Mouse (Mus musculus) brain, embryonic 18.5 days (tissue): ENCODE results near the gene Chpt1.
A peak's percentile ranks its signal among the peaks of the same experiment; 100 is the strongest.
"Not testable (repeated sequence)": the region's sequence is repeated elsewhere in the genome, so short reads cannot be mapped to it uniquely, and the experiment has no call there.

Source experiments
- DNase-seq: peaks from one replicate; pipeline ENCODE4 v3.0.0-alpha.2; 2012; ENCODE audit warnings: low read depth, low spot score

The Chpt1 gene

DNA sequence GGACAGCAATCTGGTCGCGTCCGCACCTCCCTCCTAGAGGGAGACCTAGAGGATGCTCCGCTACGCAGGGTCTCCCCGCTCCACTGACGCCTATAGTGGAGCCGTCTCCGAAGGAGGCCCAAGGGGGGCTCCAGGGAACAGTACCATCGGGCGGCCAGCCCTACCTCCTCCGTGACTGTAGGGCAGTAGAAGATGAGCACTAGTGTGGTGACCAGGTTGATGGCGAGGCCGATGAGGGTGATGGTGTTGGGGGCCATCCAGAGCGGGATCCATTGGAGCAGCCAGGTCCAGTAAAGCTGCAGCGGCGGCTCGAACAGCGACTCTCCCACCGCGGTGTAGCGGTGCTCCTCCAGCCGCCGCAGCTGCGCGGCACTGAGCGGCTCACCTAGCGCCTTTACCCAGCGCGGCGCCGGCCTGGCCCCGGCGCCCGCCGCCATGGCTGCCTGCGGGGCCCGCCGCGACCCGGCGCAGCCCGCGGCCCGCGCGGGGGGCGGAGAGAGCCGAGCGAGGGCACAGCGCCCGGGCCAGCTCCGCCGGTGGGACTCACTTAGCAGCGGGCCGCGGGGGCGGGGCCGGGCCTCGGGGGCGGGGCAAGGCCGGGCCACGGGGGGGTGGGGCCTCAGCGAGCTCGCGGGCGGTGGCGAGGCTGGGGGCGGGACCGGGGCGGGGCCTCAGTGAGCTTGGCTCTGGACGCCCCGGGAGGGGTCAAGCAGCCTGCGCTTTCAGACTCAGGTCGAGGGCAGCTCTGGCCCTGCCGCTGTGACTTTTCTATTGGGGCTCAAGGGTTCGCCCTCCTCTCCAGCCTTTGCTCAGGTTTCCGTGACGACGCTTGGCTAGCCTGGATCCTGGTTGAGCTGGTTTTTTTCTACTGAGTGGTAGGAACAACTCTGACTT is at the start of gene Chpt1:
TSS of gene Chpt1 (minus strand) at position 653 of the 894 bp plus-strand sequence.
- DNase-seq, result peak; percentile 52

DNA sequence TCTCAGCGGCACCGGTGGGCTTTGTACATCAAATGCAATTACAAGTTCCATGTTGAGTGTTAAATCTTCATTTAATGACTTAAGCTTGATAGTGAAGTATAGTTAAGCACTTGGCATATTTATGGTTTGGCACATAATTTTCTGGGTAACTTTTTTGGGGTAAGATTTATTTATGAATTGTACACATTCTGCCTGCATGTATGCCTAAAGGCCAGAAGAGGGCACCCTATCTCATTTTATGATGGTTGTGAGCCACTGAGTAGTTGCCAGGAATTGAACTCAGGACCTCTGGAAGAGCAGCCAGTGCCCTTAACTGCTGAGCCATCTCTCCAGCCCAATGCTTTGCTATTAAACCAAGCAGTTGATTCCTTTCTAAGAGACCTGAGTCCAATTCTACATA is 48.9 kb upstream of the Chpt1 start:
- DNase-seq, result no peak

DNA sequence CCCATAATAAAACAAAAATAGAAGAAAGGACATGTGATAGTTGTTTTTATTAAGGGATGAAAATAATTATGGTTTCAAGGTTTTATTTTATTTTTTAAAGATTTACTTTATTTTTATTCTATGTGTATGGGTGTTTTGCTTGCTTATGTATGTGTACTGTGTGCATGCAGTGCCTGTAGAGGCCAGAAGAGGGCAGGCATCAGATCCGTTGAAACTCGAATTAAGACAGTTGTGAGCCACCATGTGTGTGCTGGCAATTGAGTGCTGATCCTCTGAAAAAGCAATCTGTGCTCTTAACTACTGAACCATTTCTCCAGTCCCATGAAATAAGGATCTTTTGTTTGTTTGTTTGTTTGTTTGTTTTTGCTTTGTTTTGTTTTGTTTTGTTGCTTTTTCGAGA is 46.4 kb upstream of the Chpt1 start:
- DNase-seq, result no peak

DNA sequence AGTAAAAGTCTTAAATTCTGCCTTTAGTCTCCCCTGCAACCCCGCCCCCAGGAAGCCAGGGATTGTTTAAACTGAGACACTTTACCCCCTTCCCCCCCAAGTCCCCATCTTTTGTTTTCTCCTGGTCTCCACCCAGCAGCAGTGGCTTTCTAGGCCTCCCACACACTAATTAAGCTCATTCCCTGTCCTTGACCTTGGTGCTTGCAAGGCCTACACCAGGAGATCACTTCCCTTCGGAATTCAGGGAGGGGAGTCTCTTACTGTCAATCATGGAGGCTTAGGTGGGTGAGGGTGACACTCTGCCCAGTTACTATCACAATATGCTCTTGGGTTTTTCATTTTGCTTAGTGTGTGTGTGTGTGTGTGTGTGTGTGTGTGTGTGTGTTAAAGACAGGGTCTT is 43.8 kb upstream of the Chpt1 start:
- no peak for DNase-seq

DNA sequence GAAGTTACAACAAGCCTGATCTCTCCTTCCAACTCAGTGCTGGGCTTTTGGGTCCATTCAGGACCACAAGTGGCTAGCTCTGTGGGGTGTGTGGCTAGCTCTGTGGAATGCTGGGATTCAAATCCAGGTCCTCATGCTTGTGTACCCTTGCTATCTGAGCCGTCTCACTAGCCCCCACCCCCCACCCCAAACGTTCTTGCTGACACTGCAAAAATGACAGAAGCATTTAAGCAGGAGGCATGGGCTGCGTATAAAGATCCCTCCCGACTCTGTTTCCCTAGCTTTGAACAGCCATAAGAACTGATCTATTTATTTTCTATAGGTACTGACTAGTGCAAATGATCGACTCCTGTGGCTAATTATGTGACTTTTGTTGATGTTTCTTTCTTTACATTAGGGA is 26.8 kb upstream of the Chpt1 start:
- no peak for DNase-seq

DNA sequence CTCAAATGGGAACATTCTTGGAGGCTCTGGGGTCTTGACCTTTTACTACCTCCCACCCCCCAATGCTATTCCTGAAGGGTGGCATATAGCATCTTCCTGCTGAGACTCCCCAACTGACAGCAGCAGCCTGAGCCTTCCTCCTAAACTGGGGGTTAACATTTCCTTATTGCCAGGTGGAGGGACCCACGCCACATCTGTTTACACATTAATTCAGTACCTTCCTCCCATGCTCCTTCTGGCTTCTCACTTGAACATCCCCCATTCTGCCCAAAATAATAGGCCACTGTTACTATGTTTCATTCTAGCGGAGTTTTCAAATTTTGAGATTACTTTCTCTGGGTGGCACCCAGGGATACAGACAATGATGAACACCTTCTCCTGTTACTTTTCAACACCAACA is 20.1 kb upstream of the Chpt1 start:
- DNase-seq, result no peak

DNA sequence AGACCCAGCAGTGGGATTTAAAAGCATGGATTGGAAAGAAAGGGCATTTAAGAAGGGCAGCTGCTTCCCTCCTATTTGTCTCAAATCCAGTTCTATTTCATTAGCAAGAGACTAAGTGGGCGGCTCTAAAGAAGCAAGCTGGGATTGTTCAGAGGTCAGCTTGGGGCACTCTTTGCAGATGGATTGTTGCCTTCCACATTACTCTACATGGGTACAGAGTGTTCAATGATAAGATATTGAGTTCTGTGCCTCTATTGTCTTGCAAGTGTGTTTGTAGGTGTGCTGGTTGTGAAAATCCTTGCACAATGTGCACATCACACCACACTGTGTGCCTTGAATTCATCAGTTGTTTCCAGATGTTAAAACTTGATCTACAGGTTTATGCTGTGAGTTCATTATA is 19.3 kb upstream of the Chpt1 start:
- DNase-seq, result no peak

DNA sequence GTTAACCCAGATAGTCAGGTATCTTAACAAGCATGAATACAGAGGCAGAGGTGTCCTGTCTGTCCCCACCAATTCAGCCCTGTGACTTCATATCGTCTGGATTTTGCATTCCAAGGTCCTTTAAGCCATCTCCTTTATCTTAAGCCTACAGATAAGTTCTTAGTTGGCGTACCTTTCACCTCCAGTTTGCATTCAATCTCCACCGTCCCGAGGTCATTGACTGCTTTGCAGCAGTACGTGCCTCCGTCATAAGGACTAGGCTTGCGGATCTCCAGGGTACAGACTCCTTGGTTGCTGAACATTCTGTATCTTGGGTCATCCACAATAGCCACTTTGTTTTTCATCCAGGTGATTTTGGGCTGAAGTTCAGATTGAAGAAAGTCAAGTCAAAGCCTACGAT is 18.9 kb upstream of the Chpt1 start:
- no peak for DNase-seq

DNA sequence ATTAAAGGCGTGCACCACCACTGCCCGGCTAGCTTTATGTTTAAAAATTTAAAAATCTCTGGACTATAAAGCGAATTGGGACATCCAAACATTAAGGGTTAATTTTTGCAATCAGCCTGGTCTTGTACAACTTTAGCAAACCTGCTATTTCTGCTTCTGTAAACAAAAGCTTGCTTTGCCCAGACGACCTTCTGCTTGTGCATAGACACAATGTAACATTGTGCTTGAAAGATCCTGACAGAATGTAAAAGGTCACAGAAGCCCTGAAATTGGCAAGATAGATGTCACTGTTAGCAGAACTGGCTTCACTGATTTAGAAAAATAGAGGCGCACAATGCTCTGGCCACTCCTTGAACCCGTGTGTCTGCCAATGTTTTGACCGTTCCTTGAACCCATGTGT is 11.2 kb upstream of the Chpt1 start:
- not testable (repeated sequence) for DNase-seq

DNA sequence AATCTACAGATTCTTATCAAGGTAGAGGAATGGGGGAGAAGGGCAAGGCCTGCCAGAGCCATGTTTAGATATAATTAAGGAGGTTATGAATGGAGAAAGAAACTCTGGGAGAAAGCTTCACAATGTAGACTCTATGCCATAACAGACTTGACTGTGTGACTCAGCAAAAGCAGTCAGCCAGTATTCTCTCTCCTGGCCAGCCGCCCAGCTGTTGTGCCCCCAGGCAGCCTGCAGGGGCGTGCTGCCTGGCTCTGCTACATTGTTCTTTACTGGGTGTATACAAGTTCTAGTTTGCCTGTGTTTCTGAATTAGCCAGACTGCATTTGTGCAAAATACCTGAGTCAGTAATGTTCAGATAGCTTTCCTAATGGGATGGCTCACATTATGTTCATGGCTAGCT is 10.6 kb upstream of the Chpt1 start:
- no peak for DNase-seq

DNA sequence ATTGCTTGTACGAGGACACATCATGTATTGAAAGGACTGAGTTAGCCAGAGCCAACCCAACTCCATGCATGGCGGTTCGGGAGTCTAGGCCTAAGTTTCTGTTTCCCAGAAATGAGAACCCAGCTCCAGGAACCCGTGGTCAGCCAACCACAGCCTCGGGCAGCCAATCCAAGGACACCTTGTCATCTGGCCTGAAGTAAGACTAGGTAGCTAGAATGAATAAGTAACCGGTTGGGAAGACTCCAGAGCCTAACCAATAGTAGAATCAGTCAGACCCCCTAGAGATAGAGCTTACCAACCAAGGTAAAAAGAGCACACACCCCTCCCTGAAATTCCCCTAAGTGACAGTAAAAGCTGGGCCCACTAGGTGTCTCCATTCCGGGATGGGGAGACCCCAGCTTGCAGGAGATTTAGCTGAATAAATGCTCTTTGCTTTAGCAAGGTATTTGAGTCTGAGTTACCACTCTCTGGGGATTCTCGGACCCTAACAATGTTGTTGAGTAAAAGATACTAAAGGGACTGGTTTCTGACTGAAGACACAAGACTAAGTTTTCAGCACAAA is 9.8 kb upstream of the Chpt1 start:
- DNase-seq, result no peak

DNA sequence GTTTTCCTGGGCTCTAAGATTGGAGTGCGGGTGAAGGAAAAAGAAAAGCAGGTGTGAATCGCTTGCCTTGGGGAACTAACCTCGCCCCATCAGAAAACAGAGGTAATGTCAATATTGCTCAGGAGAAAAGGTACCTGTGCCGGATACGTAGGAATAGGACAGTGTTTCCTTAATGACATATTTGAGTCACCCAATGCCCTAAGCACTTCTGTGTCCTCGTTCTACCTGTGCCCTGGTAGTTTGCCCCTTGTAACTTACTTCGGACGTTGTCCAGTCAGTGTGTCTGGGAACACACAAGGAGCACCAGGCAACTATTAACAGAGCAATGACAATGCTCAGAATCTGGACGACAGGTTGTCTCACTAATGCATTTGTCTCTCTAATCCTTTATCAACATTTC is 7.5 kb upstream of the Chpt1 start:
- DNase-seq, result no peak

DNA sequence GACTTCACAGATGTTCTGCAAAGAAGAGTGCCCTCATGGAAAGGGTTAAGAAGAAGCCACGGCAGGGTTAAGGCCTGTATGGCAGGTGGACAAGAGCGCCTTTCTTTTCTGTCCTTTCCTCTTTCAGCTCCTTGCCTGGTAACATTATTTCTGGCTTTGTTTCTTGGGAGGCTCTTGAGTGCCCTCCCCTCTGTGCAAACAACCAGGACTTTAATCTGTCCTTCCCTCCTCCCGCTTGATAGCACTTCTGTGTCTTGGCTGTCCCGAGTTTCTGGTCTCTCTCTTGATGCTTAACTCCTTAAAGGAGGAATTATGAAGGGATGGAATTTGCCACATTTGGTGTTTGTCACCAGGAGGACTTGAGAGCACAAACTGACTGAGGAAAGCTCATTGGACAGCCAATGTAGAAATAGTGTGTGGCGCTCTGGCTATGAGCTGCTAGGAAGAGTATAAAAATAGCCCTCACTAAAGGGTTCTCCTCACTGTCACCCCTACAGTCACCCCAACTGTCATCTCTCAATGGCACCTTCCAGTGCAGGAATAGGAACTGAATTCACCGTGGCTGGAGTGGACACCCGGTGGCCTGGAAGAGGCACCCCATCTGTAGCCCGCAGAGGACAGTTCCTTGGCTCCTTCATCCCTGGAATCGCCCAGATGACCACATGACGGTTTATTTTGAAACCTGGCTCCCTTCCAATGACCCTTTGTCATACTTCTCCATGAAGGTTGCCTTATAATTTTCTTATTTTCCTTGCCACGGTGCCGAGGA is 6.8 kb upstream of the Chpt1 start:
- no peak for DNase-seq

DNA sequence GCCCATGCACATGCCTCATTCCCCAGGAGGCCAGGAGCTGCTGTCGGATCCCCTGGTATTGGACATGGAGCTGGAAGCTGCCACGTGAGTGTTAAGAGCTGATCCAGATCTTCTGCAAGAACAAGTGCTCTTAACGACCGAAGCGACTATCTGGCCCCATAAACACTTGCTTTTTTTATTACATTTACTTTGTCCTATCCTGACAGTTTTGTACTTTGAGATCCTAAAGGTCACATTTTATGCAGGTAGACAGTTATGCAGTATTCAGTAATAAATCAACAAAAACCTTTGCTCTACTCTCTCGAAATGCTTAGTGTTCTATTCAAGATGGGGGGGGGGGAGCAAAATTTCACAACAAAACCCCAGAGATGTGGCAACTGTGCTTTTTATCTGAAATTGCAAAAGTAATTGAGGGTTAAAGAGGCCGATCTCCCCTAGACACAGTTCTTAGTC is 3.8 kb upstream of the Chpt1 start:
- DNase-seq, result no peak

DNA sequence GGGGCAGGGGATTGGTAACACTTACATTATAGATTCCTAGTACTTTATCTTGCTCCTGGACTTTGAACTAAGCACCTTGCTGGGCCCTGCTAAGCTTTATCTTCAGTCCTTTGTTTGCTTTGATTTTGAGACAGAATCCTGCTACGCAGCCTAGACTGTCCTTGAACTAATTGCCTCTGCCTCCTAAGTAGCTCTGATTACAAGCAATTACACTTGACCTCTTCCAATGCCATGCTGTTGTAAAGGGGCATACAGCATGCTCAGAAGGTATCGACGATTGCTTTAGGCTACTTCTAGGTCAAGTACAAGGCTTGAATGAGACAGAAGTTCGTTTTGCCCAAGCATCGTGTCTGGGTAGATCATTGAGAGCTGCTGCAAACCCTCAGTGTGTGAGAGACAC is 1.4 kb upstream of the Chpt1 start:
- no peak for DNase-seq

DNA sequence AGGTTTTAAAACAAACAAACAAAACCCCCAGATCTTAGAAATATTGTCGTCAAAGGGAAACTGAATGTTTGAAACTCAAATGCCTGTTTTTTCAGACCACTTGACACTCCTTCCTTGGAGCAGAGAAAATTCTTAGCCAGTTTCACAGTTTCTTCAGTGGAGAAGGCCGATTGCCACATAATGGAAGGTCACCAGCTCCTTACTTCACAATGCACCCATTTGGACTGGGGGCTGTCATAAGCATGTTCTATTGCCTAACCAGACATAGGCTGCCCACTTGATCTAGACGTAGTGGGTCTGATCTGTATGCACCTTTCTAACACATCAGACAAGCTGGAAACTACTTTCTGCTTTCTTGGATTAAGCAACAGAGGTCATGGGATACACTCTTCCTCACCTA is 608 bp upstream of the Chpt1 start:
- no peak for DNase-seq

DNA sequence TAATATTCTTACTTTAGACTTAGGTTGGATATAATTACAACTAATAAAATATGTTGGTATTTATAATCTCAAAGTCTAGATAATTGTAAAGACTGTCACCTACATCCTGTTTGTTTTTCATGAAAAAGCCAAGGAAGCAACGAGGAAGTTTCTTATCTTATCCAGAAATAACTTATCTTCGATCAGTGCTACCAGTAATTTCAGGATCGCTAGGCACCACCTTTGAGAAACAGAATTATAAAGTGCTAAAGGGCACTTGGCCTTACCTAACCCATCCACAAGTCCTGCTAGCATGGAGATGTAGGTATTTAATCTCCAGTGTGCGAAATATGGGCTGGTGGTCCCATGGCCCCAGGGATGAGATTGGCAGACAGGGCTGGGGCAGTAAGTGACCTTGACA is 954 bp downstream of the Chpt1 start:
- no peak for DNase-seq

DNA sequence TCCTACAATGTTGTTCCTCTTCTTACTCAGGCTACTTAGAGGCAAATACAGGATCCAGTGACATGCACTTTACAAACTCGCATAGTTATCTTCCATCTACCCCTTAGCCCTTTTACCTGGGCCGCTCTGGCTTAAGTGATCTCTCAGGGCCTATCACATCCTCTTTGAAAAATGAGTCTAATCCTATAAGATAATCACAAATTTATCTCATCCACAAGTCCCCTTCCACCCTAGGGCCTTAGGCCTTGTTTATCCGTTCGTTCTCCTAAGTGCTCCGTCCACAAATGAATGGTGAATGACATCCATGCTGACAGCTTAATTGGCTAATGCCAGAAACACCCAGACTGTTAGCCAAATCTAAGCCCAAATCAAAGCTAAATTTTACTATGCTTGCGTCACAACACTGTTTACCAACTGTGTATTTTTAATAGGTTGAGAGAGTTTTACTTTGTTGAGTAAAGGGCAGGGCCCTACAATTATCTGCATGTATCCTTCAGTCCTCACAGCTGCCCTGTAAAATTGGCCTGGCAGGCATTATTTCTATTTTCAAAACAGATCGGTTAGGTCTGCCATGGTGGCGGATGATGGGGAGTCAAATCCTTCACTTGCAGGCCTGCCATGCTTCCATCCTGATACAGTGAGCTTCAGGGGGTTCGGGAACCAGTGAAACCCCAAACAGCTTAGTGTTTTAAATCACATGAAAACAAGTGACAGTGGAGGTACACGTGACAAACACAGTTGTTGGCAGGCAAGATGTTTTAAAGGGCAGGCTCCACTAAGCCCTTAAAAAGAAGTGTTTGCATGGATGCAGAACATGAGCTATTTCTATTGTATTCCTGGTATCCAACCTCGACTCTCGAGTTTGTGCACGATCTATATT is 1.7 kb downstream of the Chpt1 start:
- DNase-seq, result no peak

DNA sequence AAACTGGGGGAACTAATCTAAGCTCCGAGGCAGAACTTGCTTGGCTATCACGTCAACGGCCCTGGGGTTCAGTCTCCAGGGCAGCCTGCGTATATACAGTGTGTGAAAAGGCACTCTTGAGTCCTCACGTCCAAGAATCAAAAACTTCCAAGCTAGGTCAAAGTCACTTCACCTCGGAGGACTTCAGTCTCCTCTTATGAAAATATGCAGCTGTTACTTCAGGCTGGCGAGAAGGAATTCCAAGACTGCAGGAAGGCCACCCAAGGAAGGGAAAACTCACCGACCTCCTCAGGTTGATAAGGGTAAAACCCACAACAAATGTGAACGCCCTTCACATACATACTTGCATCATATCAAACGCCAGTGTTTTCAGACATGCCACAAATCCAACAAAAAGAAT is 2.5 kb downstream of the Chpt1 start:
- no peak for DNase-seq

DNA sequence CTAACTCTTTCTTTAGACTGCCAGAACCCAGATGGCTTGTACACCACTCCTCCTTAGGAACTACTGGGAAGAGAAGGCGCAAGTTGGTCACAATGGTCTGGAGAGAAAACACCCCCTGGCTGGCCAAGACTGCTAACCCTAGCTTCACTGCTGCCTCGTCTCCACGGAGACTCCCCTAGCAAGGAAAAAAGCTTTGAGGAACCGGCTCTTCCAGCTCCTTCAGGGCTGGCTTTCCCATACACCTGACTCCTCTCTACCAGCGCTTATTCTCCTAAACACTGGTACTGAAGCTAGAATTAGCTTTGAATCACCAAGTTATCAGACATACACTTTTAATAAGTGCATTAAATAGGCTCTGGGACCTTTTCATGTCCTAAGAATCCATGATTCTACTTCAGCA is 3.9 kb downstream of the Chpt1 start:
- no peak for DNase-seq

DNA sequence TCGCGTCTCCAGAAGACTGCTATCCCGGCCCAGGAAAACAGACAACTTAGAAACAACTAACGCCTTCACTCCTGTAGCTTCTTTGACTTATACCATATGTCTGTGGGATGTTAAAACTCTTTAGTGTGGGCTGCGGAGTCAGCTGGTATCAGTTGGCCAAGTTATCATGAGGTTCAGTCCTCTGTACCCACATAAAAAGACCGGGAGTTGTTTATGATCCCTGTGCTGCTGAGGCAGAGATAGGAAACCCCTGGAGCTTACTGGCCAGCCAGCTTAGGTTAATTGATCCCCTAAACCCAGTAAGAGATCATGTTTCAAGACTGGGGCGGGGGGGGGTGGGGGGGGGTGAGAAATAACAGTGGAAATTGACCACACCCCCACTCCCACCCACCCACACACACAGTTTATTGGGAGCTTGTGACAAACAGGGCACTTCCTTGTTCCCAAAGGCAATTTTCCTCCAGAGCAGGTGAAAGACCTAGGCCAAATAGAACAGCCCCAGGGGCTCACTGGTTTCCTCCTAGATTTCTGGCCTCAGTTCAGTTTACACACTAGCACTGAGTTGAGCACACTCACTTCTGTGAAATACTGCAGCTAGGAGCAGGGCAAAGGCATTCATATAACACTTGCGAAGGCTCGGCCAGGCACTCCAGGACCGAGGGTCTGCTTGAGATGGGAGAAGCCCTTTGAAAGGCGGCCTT is 6.9 kb downstream of the Chpt1 start:
- DNase-seq, result no peak
